Mouse (Mus musculus) cerebellum, adult 11 months (tissue): ENCODE data around the gene Omp.

ENCODE experiments used
- DNase-seq: peaks from one replicate; pipeline ENCODE4 v3.0.0; 2022

Omp gene

GRCm38 (mm10) chr7:98137995-98138394 is 7.3 kb downstream of the Omp start:
- DNase-seq = no peak

GRCm38 (mm10) chr7:98137583-98137982 is 7.7 kb downstream of the Omp start:
- no peak for DNase-seq

GRCm38 (mm10) chr7:98131751-98132150 is 13.6 kb downstream of the Omp start:
- DNase-seq = no peak

GRCm38 (mm10) chr7:98125473-98125872 is 19.8 kb downstream of the Omp start:
- no peak for DNase-seq

- no peak for DNase-seq
These were observed 20.6 kb downstream of the Omp start for GRCm38 (mm10) chr7:98124701-98125100.

GRCm38 (mm10) chr7:98121673-98122072 is 23.6 kb downstream of the Omp start:
- no peak for DNase-seq

- no peak for DNase-seq
These were observed 24.1 kb downstream of the Omp start for GRCm38 (mm10) chr7:98121241-98121640.

GRCm38 (mm10) chr7:98120325-98120724 is 25.0 kb downstream of the Omp start:
- peak; percentile 74 for DNase-seq

GRCm38 (mm10) chr7:98119961-98120232 is 25.4 kb downstream of the Omp start:
- no peak for DNase-seq

GRCm38 (mm10) chr7:98119179-98119960 is 25.9 kb downstream of the Omp start, which contains the start of gene Myo7a:
Myo7a (minus strand) TSS chr7:98119524.
- DNase-seq = no peak

GRCm38 (mm10) chr7:98117012-98117660 is 28.2 kb downstream of the Omp start:
- DNase-seq = no peak

GRCm38 (mm10) chr7:98114656-98115055 is 30.6 kb downstream of the Omp start:
- DNase-seq = no peak

- DNase-seq = no peak
These were observed 34.1 kb downstream of the Omp start for GRCm38 (mm10) chr7:98111233-98111632.

- peak; percentile 52 for DNase-seq
These were observed 35.5 kb downstream of the Omp start for GRCm38 (mm10) chr7:98109771-98110170.

- DNase-seq = peak; percentile 65
These were observed 36.5 kb downstream of the Omp start for GRCm38 (mm10) chr7:98108636-98109430.

- no peak for DNase-seq
These were observed 39.0 kb downstream of the Omp start for GRCm38 (mm10) chr7:98106272-98106671.

- DNase-seq = no peak
These were observed 40.5 kb downstream of the Omp start for GRCm38 (mm10) chr7:98104481-98105435.

- DNase-seq = no peak
These were observed 41.4 kb downstream of the Omp start for GRCm38 (mm10) chr7:98103942-98104292.

- DNase-seq = peak; percentile 84
These were observed 42.0 kb downstream of the Omp start for GRCm38 (mm10) chr7:98103002-98103941.

- DNase-seq = no peak
These were observed 42.8 kb downstream of the Omp start for GRCm38 (mm10) chr7:98102488-98102887.

GRCm38 (mm10) chr7:98097557-98097956 is 47.7 kb downstream of the Omp start:
- DNase-seq = no peak

GRCm38 (mm10) chr7:98095852-98096251 is 49.5 kb downstream of the Omp start:
- DNase-seq = no peak
